Mouse (Mus musculus) stomach, postnatal 0 days (tissue): ENCODE data around the gene Tcte1. TPM values are rescaled to one million over a fixed set of nuclear protein-coding genes. Genes with fewer than 3 reads are reported as not detected.
A peak's percentile ranks its signal among the peaks of the same experiment; 100 is the strongest.

Experiments used
- ATAC-seq: fragments of 200-750 bp; cut with Nextera tagmentation; 2 replicates; pipeline ENCODE4 v1.8.0; 2017; ENCODE audit not compliant: low FRiP score, low TSS enrichment
- DNase-seq: peaks from one replicate; pipeline ENCODE4 v3.0.0-alpha.2; 2016; ENCODE audit warnings: low spot score
- H3K27ac ChIP-seq: fragments of 300-500 bp; sonication (generic); replicated peaks from 2 replicates; pipeline ENCODE4 v1.5.1; 2014; ENCODE audit warnings: mild to moderate bottlenecking, control low read depth
- H3K27me3 ChIP-seq: fragments of 300-500 bp; sonication (generic); 2 replicates; pipeline ENCODE4 v1.6.1; 2014; ENCODE audit warnings: low read length; ENCODE audit not compliant: control insufficient read depth, insufficient read depth
- H3K36me3 ChIP-seq: fragments of 300-500 bp; sonication (generic); 2 replicates; pipeline ENCODE4 v1.6.1; 2014; ENCODE audit warnings: low read length, mixed read lengths; ENCODE audit not compliant: control insufficient read depth, insufficient read depth
- H3K4me1 ChIP-seq: fragments of 300-500 bp; sonication (generic); replicated peaks from 2 replicates; pipeline ENCODE4 v1.6.1; 2014; ENCODE audit warnings: antibody characterized with exemption; ENCODE audit not compliant: control insufficient read depth, insufficient read depth
- H3K4me2 ChIP-seq: fragments of 300-500 bp; sonication (generic); replicated peaks from 2 replicates; pipeline ENCODE4 v1.6.1; 2014; ENCODE audit warnings: low read depth, mild to moderate bottlenecking, control low read depth, moderate library complexity
- H3K4me3 ChIP-seq: fragments of 300-500 bp; sonication (generic); 2 replicates; pipeline ENCODE4 v1.5.1; 2014; ENCODE audit warnings: low read depth, low read length, control low read depth
- H3K9ac ChIP-seq: fragments of 300-500 bp; sonication (generic); 2 replicates; pipeline ENCODE4 v1.6.1; 2014; ENCODE audit warnings: mild to moderate bottlenecking, low read length, control low read depth, mixed read lengths
- H3K9me3 ChIP-seq: fragments of 300-500 bp; sonication (generic); 2 replicates; pipeline ENCODE4 v1.6.1; 2016; ENCODE audit warnings: low read length; ENCODE audit not compliant: control insufficient read depth
- CTCF ChIP-seq: IDR thresholded peaks from 2 replicates; pipeline ENCODE4 v1.5.1; 2016; ENCODE audit warnings: antibody characterized with exemption, low read depth, mild to moderate bottlenecking, moderate library complexity
- EP300 ChIP-seq: optimal IDR thresholded peaks from 2 replicates; pipeline ENCODE3; 2016; ENCODE audit warnings: antibody characterized with exemption
- WGBS: fragments of 180-500 bp; shearing (Covaris S2); extraction: QIAGEN DNeasy Blood & Tissue Kit; methylation state at CpG from one replicate; pipeline ENCODE4 v1.1.7; 2014; 5-methylcytosine and 5-hydroxymethylcytosine counted together
- polyA plus RNA-seq: library from polyadenylated mRNA; unstranded; fragments of >200 nt; fragmentation: Nextera tagmentation; extraction: Ambion mirVana; gene quantifications from 2 replicates; pipeline ENCODE4 v1.2.1, GENCODE M21; 2015

The Tcte1 gene
- polyA plus RNA-seq, 1 experiment from 2014 or later = 0.04 TPM

GRCm38 (mm10) chr17:45546941-45547340 lies 23.7 kb downstream of the Tcte1 start:
- Histone ChIP-seq H3K9me3 (no peaks in the 10 kb centered on the region), H3K27me3 (peaks cover 10% of the 10 kb centered on the region; the same call in 1 of the 2 replicates), H3K36me3 (no peaks in the 10 kb centered on the region; the same call in 1 of the 2 replicates), H3K4me2 (no peak overlapping the region), H3K9ac (no peak overlapping the region), H3K4me3 (no peak overlapping the region), H3K4me1 (no peaks in the 10 kb centered on the region), H3K27ac (no peak overlapping the region)
- ATAC-seq (no peak), DNase-seq (no peak)
- TF ChIP-seq CTCF (no peak), EP300 (no peak)
- WGBS = 83% methylated on average over 16 of the region's 16 CpGs

- no peak overlapping the region for H3K4me3 ChIP-seq
- DNase-seq (no peak), ATAC-seq (no peak)
- TF ChIP-seq EP300 (no peak), CTCF (no peak)
- no peak overlapping the region for H3K4me2 ChIP-seq
- H3K9me3 ChIP-seq = no peaks in the 10 kb centered on the region
- WGBS = 77% methylated on average over 5 of the region's 5 CpGs
- no peaks in the 10 kb centered on the region; the same call in 1 of the 2 replicates for H3K36me3 ChIP-seq
- H3K4me1 ChIP-seq = no peaks in the 10 kb centered on the region
- no peak overlapping the region for H3K9ac ChIP-seq
- H3K27ac ChIP-seq = no peak overlapping the region
- H3K27me3 ChIP-seq = peaks cover 10% of the 10 kb centered on the region; the same call in 1 of the 2 replicates
Measured at GRCm38 (mm10) chr17:45547461-45548190, 24.4 kb downstream of the Tcte1 start.

- peak overlapping the region; percentile 56 for H3K4me3 ChIP-seq
- peaks cover 10% of the 10 kb centered on the region; the same call in 1 of the 2 replicates for H3K27me3 ChIP-seq
- no peaks in the 10 kb centered on the region for H3K9me3 ChIP-seq
- H3K4me1 ChIP-seq = no peaks in the 10 kb centered on the region
- 3% methylated on average over 35 of the region's 68 CpGs for WGBS
- no peak overlapping the region for H3K27ac ChIP-seq
- H3K36me3 ChIP-seq = no peaks in the 10 kb centered on the region
- H3K4me2 ChIP-seq = peak overlapping the region; percentile 95
- TF ChIP-seq CTCF = peak; percentile 53
- TF ChIP-seq EP300 = no peak
- ATAC-seq (no peak; the same call in 1 of the 2 replicates), DNase-seq (no peak)
- peak overlapping the region; percentile 59 for H3K9ac ChIP-seq
Measured at GRCm38 (mm10) chr17:45548541-45549512, 25.6 kb downstream of the Tcte1 start.

DNA sequence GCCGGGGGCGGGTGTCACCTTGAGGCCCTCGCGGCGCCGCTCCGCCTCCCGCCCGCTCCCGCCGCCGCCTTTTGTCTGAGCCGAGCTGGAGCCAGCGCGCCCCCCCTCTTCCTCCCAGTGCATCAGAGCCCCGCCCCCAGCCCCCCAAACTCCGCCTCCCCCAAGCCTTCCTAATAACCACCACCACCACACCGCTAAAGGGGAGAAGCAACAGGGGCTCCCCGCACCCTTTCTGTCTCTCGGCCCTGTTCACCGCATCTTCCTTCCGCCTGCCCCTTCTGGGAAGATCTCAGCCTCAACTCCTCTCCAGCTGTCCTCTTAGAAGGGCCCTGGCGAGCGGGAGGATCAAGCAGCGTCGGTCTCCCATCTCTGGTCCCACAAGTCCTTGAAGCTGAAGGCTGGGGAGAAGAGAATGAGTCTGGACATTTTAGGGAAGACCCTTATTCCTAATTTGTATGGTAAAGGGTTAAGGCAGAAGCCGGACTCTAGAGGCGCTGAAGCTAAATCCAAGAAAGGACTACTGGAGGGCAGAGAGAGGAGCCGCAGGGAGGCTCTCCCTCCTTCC lies 26.5 kb downstream of the Tcte1 start, which contains the start of gene Tmem151b:
Tmem151b (minus strand) TSS at position 61 of the 565 bp plus-strand sequence.
- peak within 1 kb of the TSS; percentile 59 for H3K9ac ChIP-seq
- ATAC-seq = no peak
- 4% methylated on average over 20 of the region's 29 CpGs for WGBS
- peak within 1 kb of the TSS; percentile 56 for H3K4me3 ChIP-seq
- H3K4me2 ChIP-seq = peak within 1 kb of the TSS; percentile 95
- H3K36me3 ChIP-seq = no peaks in the 10 kb centered on the region
- no peak for DNase-seq
- TF ChIP-seq EP300 = no peak
- TF ChIP-seq CTCF = peak; percentile 17; the same call in 1 of the 2 replicates
- peaks cover 10% of the 10 kb centered on the region; the same call in 1 of the 2 replicates for H3K27me3 ChIP-seq
- H3K4me1 ChIP-seq = no peaks in the 10 kb centered on the region
- no peaks in the 10 kb centered on the region for H3K9me3 ChIP-seq
- no peak within 1 kb of the TSS for H3K27ac ChIP-seq

GRCm38 (mm10) chr17:45550253-45550652 lies 27.0 kb downstream of the Tcte1 start:
- no peak for ATAC-seq
- Histone ChIP-seq H3K36me3 (no peaks in the 10 kb centered on the region), H3K4me1 (no peaks in the 10 kb centered on the region), H3K4me3 (no peak overlapping the region), H3K9me3 (no peaks in the 10 kb centered on the region), H3K4me2 (no peak overlapping the region), H3K27me3 (peaks cover 8% of the 10 kb centered on the region; the same call in 1 of the 2 replicates), H3K27ac (no peak overlapping the region), H3K9ac (no peak overlapping the region)
- no peak for TF ChIP-seq EP300
- TF ChIP-seq CTCF = no peak
- WGBS = 9% methylated on average over 5 of the region's 5 CpGs
- DNase-seq = no peak
